Mouse (Mus musculus) intestine, embryonic 15.5 days (tissue): ENCODE data around the gene Sla2. TPM values are rescaled to one million over a fixed set of nuclear protein-coding genes. Genes with fewer than 3 reads are reported as not detected.
"Not testable (repeated sequence)": the region's sequence is repeated elsewhere in the genome, so short reads cannot be mapped to it uniquely, and the experiment has no call there.

Experiments
- ATAC-seq: fragments of 200-750 bp; cut with Nextera tagmentation; 2 replicates; pipeline ENCODE4 v1.8.0; 2017; ENCODE audit warnings: moderate TSS enrichment, moderate library complexity
- H3K27ac ChIP-seq: fragments of 300-500 bp; sonication (generic); 2 replicates; pipeline ENCODE4 v1.5.1; 2015; ENCODE audit warnings: mild to moderate bottlenecking, inconsistent platforms
- H3K27me3 ChIP-seq: fragments of 300-500 bp; sonication (generic); replicated peaks from 2 replicates; pipeline ENCODE4 v1.6.1; 2015; ENCODE audit warnings: inconsistent platforms
- H3K36me3 ChIP-seq: fragments of 300-500 bp; sonication (generic); 2 replicates; pipeline ENCODE4 v1.6.1; 2015; ENCODE audit warnings: inconsistent platforms
- H3K4me1 ChIP-seq: fragments of 300-500 bp; sonication (generic); replicated peaks from 2 replicates; pipeline ENCODE4 v1.6.1; 2015; ENCODE audit warnings: inconsistent platforms
- H3K4me2 ChIP-seq: fragments of 300-500 bp; sonication (generic); replicated peaks from 2 replicates; pipeline ENCODE4 v1.6.1; 2015; ENCODE audit warnings: mild to moderate bottlenecking, inconsistent platforms
- H3K4me3 ChIP-seq: fragments of 300-500 bp; sonication (generic); replicated peaks from 2 replicates; pipeline ENCODE4 v1.5.1; 2015; ENCODE audit warnings: inconsistent platforms
- H3K9ac ChIP-seq: fragments of 300-500 bp; sonication (generic); 2 replicates; pipeline ENCODE4 v1.6.1; 2015; ENCODE audit warnings: inconsistent platforms
- H3K9me3 ChIP-seq: fragments of 300-500 bp; sonication (generic); 2 replicates; pipeline ENCODE4 v1.6.1; 2016; ENCODE audit warnings: inconsistent platforms
- WGBS: fragments of 180-500 bp; shearing (Covaris S2); methylation state at CpG from one replicate; pipeline ENCODE4 v1.1.7; 2015; 5-methylcytosine and 5-hydroxymethylcytosine counted together
- polyA plus RNA-seq: library from polyadenylated mRNA; unstranded; fragments of >200 nt; fragmentation: Nextera tagmentation; extraction: Ambion mirVana; gene quantifications from 2 replicates; pipeline ENCODE4 v1.2.1, GENCODE M21; 2015

Gene Sla2
- 0.53 and 0.66 TPM in 2 replicates for polyA plus RNA-seq

- H3K4me2 ChIP-seq, result no peak within 1 kb of the TSS
- no peak for ATAC-seq
- no peaks in the 10 kb centered on the region for H3K36me3 ChIP-seq
- no peaks in the 10 kb centered on the region for H3K9me3 ChIP-seq
- no peak within 1 kb of the TSS for H3K4me3 ChIP-seq
- no peaks in the 10 kb centered on the region for H3K27me3 ChIP-seq
- 47% methylated on average over 6 of the region's 6 CpGs for WGBS
- no peak within 1 kb of the TSS for H3K27ac ChIP-seq
- no peaks in the 10 kb centered on the region for H3K4me1 ChIP-seq
- H3K9ac ChIP-seq, result no peak within 1 kb of the TSS
Measured at GRCm38 (mm10) chr2:156887017-156887416, at the start of gene Sla2. TSS of gene Sla2 (minus strand) at chr2:156887192.

DNA sequence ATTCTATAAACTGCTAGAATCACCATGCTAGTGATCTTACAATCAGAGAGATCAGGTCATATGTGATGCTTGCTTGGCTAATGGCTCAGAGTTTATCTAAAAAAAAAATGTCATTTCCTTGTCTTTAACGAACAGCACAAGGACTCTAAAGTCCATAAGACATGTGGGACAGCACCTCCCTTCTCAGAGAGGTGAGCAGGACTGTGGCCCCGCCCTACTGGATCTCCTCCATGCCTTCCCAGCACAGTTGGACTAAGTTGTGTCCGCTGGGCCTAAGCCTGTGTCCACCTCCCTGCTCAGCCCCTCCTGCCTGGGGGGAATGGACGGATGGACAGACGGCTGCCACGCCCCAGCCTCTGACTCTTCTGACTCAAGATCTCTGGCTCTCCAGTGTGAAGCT, 48.0 kb upstream of the Sla2 start:
- Histone ChIP-seq H3K4me2 (no peak overlapping the region), H3K4me3 (no peak overlapping the region), H3K27ac (no peak overlapping the region), H3K36me3 (no peaks in the 10 kb centered on the region), H3K9ac (no peak overlapping the region), H3K9me3 (no peaks in the 10 kb centered on the region), H3K27me3 (no peaks in the 10 kb centered on the region), H3K4me1 (no peaks in the 10 kb centered on the region)
- 80% methylated on average over 6 of the region's 6 CpGs for WGBS
- peak; percentile 75 for ATAC-seq

GRCm38 (mm10) chr2:156933426-156933825, 46.4 kb upstream of the Sla2 start:
- no peaks in the 10 kb centered on the region for H3K4me1 ChIP-seq
- H3K9ac ChIP-seq, result no peak overlapping the region
- no peaks in the 10 kb centered on the region for H3K9me3 ChIP-seq
- H3K27me3 ChIP-seq, result no peaks in the 10 kb centered on the region
- H3K4me2 ChIP-seq, result no peak overlapping the region
- no peak overlapping the region for H3K4me3 ChIP-seq
- ATAC-seq, result no peak
- no peaks in the 10 kb centered on the region for H3K36me3 ChIP-seq
- WGBS, result 81% methylated on average over 1 of the region's 1 CpGs
- H3K27ac ChIP-seq, result no peak overlapping the region

DNA sequence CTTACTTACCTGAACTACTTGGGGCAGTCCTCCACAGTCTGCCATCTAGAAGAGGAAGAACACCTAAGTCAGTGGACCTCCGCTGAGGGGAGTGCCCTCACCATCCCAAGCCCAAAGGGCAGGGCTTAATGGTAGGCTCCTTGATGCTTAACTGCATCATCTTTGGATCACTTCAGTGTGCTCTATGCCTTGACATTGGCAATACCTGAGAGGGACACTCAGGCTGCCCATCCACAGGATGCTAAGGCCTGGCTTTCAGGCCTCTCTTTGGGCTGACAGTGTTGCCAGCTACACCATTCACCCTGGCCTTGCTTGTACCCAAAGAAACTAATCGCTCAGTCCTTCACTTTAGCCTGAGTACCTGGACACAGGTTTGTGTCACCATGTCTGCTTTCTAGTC, 44.4 kb upstream of the Sla2 start:
- Histone ChIP-seq H3K36me3 (no peaks in the 10 kb centered on the region), H3K27ac (no peak overlapping the region), H3K4me2 (no peak overlapping the region), H3K27me3 (no peaks in the 10 kb centered on the region), H3K4me1 (no peaks in the 10 kb centered on the region), H3K9ac (no peak overlapping the region), H3K9me3 (no peaks in the 10 kb centered on the region), H3K4me3 (no peak overlapping the region)
- ATAC-seq, result no peak
- WGBS, result 97% methylated on average over 2 of the region's 2 CpGs

DNA sequence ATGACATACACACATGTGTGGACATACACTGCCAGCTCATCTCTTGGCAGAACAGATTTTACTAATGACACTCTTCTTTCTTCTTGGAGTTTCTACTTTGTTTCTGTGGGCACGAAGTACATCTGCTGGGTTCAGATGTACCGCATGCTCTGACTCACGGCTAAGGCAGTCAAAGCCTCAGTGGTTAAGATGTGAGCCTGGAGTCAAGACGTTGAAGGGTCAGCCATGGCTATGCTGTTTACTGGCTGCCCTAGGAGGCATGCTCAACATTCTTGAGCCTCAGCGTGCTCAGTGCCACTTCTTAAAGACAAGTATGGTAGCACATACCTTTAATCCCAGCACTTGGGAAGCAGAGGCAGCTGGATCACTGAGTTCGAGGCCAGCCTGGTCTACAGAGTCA, 43.6 kb upstream of the Sla2 start:
- Histone ChIP-seq H3K9ac (no peak overlapping the region), H3K27ac (no peak overlapping the region), H3K4me3 (no peak overlapping the region), H3K4me2 (no peak overlapping the region), H3K4me1 (no peaks in the 10 kb centered on the region), H3K27me3 (no peaks in the 10 kb centered on the region), H3K9me3 (no peaks in the 10 kb centered on the region), H3K36me3 (no peaks in the 10 kb centered on the region)
- no peak for ATAC-seq
- 82% methylated on average over 6 of the region's 6 CpGs for WGBS

DNA sequence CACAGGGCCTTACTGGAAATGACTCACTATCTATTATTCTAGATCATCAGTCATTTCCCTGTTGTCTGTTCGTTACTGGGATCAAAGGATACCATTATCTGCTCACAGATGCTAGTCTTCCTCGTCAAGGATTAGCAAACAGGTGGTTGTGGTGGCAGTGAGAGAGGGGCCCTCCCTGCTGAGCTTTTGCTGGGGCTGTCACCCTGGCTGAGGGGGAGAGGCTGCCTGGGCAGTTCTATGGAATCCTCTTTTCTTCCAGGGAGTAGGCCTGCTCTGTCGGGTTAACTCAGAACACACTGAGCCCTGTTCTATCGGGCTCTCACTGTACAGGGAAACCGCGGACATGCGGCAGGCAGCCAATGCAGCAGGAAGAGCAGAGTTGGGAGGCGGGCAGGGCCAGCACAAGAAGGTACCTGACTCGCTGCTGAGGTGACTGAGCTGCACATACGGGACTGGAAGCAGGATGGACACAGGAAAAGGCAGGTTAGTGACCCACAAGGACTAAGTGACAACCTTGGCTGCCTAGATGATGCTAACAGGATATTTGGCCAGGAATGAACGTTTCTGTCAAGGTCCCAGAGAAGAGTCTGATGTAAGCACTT, 42.6 kb upstream of the Sla2 start:
- no peak overlapping the region for H3K4me2 ChIP-seq
- no peak overlapping the region for H3K4me3 ChIP-seq
- H3K27ac ChIP-seq, result no peak overlapping the region
- 58% methylated on average over 11 of the region's 11 CpGs for WGBS
- H3K9me3 ChIP-seq, result no peaks in the 10 kb centered on the region
- H3K36me3 ChIP-seq, result no peaks in the 10 kb centered on the region
- H3K27me3 ChIP-seq, result no peaks in the 10 kb centered on the region
- no peak for ATAC-seq
- H3K9ac ChIP-seq, result no peak overlapping the region
- H3K4me1 ChIP-seq, result no peaks in the 10 kb centered on the region

DNA sequence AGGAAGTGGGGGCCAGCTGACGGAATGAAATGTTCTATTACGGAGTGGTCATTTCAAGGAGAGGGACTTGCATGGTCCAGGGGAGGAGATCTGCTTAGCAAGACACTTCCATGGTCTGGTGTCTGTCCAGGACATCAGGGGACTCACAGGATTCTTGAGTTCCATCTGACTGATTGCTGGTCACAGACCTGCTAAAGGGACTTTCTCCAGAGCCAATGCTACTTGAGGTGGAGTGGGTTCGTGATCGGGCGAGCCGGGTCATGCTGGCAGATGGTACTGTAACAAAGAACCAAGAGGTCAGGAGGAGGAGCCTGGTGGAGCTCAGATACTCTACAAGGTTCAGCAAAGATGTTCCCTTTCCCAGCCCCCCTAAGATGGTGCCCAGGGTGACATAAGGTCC, 41.6 kb upstream of the Sla2 start:
- H3K27me3 ChIP-seq, result no peaks in the 10 kb centered on the region
- no peak overlapping the region for H3K9ac ChIP-seq
- no peak overlapping the region for H3K4me3 ChIP-seq
- H3K9me3 ChIP-seq, result no peaks in the 10 kb centered on the region
- WGBS, result 94% methylated on average over 6 of the region's 6 CpGs
- ATAC-seq, result no peak
- H3K4me1 ChIP-seq, result no peaks in the 10 kb centered on the region
- H3K27ac ChIP-seq, result no peak overlapping the region
- no peaks in the 10 kb centered on the region for H3K36me3 ChIP-seq
- no peak overlapping the region for H3K4me2 ChIP-seq

DNA sequence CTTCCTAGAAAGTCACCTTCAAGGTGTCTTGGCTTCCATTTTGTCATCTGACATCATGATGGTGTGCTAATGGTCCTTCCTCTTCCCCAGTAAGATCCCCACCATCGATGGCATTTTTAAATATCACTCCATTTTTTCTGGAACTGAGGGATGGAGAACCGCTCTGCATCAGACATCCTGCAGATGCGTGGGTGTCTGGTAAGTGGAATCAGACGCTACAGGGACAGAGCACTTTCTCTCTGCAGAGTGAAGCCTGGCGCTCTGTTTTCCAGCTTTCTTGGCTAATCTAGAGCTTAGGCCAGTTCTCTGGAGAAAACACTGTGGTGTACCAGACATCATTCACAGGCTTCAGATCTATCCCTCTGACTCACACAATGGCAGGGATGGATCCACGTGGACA, 40.7 kb upstream of the Sla2 start:
- Histone ChIP-seq H3K4me1 (no peaks in the 10 kb centered on the region), H3K27me3 (no peaks in the 10 kb centered on the region), H3K9ac (no peak overlapping the region), H3K4me3 (no peak overlapping the region), H3K9me3 (no peaks in the 10 kb centered on the region), H3K36me3 (no peaks in the 10 kb centered on the region), H3K4me2 (no peak overlapping the region), H3K27ac (no peak overlapping the region)
- WGBS, result 84% methylated on average over 6 of the region's 6 CpGs
- ATAC-seq, result no peak

GRCm38 (mm10) chr2:156925611-156926010, 38.6 kb upstream of the Sla2 start:
- not testable (repeated sequence) for H3K9ac ChIP-seq, H3K27me3 ChIP-seq, H3K9me3 ChIP-seq, H3K36me3 ChIP-seq, H3K4me1 ChIP-seq, H3K27ac ChIP-seq, H3K4me3 ChIP-seq, ATAC-seq, H3K4me2 ChIP-seq
- 77% methylated on average over 3 of the region's 3 CpGs for WGBS

- H3K9me3 ChIP-seq, H3K9ac ChIP-seq, H3K4me1 ChIP-seq, H3K4me2 ChIP-seq, H3K27ac ChIP-seq, H3K36me3 ChIP-seq, ATAC-seq, H3K4me3 ChIP-seq, H3K27me3 ChIP-seq: not testable (repeated sequence)
- 91% methylated on average over 4 of the region's 4 CpGs for WGBS
Measured at GRCm38 (mm10) chr2:156925075-156925474, 38.1 kb upstream of the Sla2 start.

GRCm38 (mm10) chr2:156924210-156924898, 37.4 kb upstream of the Sla2 start:
- 53% methylated on average over 3 of the region's 3 CpGs for WGBS

DNA sequence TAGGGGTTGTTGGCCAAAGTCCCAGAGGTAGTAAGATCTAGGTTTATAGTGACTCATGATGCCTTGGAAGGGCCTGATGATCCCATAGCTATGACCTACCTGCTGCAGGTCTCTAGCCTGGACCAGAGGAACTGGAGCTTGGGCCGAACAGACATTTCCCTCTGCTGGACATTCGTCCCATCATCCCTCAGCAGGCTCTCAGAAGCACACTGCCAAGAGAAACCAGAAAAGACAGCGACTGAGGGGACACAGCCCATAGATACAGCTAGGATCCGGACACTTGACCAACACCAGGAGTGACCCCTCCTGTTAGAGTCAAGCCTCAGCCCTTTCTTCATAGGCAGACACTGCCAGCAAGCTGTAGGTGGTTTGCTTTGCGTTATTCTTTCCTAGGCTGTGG, 36.1 kb upstream of the Sla2 start:
- Histone ChIP-seq H3K4me1 (no peaks in the 10 kb centered on the region), H3K27ac (no peak overlapping the region), H3K27me3 (no peaks in the 10 kb centered on the region), H3K36me3 (no peaks in the 10 kb centered on the region), H3K4me3 (no peak overlapping the region), H3K4me2 (no peak overlapping the region), H3K9me3 (no peaks in the 10 kb centered on the region), H3K9ac (no peak overlapping the region)
- WGBS, result 79% methylated on average over 5 of the region's 5 CpGs
- ATAC-seq, result no peak

More at GRCm38 (mm10) chr2:156924210-156924898, 37.4 kb upstream of the Sla2 start:
- no peak overlapping the region for H3K4me3 ChIP-seq
- H3K4me1 ChIP-seq, result no peaks in the 10 kb centered on the region
- no peaks in the 10 kb centered on the region for H3K9me3 ChIP-seq
- H3K9ac ChIP-seq, result no peak overlapping the region
- no peak overlapping the region for H3K4me2 ChIP-seq
- no peaks in the 10 kb centered on the region for H3K27me3 ChIP-seq
- ATAC-seq, result 0 out of 2 replicates have a peak, but pooled peaks have one; percentile 63
- no peak overlapping the region for H3K27ac ChIP-seq
- no peaks in the 10 kb centered on the region for H3K36me3 ChIP-seq

GRCm38 (mm10) chr2:156919796-156920195, 32.8 kb upstream of the Sla2 start:
- 58% methylated on average over 2 of the region's 2 CpGs for WGBS
- no peak overlapping the region for H3K4me2 ChIP-seq
- ATAC-seq, result no peak

More at GRCm38 (mm10) chr2:156919796-156920195, 32.8 kb upstream of the Sla2 start:
- no peaks in the 10 kb centered on the region for H3K27me3 ChIP-seq
- no peak overlapping the region for H3K4me3 ChIP-seq
- H3K9ac ChIP-seq, result no peak overlapping the region
- no peaks in the 10 kb centered on the region for H3K4me1 ChIP-seq
- H3K9me3 ChIP-seq, result no peaks in the 10 kb centered on the region
- no peak overlapping the region for H3K27ac ChIP-seq
- H3K36me3 ChIP-seq, result no peaks in the 10 kb centered on the region
